Mouse (Mus musculus): Measurements from ENCODE around the gene Thbd.
A peak's percentile ranks its signal among the peaks of the same experiment; 100 is the strongest.

Gene Thbd

DNA sequence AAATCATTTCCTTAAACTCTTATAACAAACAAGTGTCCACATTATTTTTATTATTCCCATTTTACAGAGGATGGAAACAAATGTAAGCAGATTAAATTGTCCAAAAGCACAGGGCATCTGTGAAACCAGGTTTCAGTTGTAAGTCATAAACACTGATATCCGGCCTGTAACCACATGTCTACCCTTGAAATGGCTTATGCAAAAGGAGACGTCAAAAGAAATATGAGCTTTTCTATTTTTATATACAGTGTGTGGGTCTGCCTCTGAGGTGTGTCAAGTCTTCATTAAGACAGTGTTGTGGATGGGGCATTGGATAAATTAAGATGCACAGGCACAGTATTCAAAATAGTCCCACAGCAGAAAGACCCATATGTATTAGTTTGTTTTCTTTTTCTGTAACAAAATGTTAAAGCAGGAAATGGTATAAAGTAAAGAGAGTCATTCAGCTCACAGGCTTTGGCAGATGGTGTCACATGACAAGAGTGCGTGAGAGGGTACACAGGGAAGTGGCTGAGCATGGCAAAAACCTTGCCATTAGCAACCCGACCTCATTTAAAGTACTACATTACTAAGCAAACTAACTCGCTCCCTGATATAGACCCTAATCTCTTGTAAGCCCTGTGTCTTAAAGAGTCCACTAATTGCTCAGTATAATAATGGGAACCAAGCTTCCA, 17.9 kb upstream of the Thbd start:
- DNase-seq (ENCODE audit: low spot score in 2 of 2): no peak

DNA sequence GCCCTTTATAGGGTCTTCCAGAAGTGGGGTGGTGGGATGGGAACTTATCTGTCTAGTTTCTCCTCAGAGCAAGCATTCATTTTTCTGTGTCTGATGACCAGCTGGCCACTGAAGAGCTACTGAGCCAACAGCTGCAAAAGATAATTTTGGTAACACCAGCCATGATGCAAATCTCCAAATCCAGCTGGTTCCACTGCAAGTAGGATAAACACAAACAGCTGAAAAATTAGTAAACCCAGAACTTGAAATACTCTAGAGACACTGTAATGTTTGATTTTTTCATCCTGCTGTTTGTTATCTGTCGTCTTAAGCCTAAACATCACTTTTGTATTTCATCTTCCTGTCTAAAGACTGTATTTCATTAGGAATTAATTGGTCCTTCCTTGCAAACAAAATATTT, 13.7 kb upstream of the Thbd start:
- DNase-seq (ENCODE audit: low spot score in 2 of 2): no peak

DNA sequence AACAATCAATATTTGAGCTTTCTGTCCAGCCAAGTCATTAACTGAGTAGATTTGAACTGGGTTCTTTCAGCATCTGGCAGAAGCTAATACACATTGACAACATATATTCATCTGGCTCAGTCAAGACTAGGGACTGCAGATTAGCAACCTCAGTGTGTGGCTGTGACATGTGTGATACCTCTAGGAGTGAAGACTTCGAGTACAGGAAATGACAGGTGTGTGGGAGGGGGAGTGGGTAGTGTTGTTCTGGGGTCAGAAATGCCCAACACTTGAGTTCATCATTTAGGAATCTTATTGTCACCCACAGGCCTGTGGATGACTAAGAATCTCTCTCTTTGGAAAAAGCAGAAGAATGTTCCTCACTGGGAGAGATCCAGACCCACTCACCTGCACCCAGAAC, 13.1 kb upstream of the Thbd start:
- DNase-seq (ENCODE audit: low spot score in 2 of 2): no peak

DNA sequence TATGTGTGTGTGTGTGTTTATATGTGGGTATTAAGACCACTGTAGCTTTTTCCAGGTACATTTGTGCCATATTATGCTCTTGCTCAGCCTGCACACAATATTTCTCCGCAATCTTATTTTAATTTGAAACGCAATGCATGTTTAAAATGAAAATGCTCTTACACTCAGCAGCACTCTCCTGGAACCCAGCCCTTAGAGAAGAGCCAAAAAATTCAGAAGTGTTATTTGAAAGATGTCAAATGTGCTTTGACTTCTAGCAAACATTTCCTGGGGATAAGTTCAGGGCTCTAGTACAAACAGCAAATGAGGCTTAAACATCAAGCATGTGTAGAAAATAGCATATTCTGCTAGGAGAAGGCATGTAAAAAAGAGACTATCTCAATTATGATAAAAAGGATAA, 11.8 kb upstream of the Thbd start:
- no peak for DNase-seq (ENCODE audit: low spot score in 2 of 2)

DNA sequence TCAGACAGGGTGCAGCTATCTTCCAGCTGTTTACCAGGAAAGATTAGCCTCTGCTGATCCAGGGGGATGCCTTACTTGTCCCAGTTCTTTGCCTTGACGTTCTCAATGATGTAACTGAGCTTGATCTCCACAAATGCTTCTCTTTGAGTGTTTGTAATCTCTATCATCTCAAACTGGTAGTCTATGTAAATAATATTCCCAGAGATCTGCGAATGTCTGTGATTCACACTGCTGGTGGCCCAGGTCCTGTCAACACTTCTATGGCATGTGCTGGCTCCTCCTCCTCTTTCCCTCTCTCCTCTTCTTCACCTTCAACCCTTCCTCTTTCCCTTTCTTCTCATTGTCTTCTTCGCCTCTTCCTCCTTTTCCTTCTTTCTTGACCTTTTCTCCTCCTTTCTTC, 11.2 kb upstream of the Thbd start:
- no peak for DNase-seq (ENCODE audit: low spot score in 2 of 2)

DNA sequence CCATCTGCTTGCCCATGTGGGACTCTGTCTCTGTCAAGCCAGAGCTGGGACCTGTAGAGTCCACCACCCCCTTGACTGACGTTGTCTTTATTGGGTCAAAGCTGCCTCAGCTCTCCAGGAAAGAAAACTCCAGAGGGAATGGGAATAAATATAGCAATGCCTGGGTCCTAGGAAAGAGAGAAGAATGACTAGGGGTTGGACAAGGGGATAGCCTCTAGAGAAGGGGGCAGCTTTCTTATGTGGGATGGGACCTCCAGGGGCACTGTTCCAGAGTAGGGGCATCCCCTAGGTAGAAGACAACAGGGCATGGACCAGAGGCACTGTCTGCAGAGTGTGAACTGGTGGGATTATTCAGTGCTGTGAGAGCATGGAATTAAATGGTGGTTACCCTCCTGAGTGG, 1.8 kb upstream of the Thbd start:
- DNase-seq (ENCODE audit: low spot score in 2 of 2): no peak

DNA sequence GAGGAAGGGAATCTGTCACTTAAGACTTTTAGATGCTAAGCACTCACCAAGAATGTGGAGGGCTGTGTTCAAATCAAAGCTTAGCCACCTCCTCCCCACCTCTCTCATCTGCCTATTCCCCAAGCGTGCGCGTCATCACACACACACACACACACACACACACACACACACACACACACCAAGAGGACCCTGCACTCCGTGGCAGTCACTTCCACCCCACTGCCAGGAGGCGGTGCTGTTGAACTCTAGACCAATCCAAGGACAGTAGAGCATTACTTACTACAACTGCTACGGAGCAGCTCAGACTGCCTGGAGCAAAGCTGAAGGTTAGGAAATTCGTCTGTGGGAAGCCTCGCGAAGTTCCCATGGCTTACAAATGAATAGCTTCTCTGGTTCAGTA, 1.2 kb upstream of the Thbd start:
- DNase-seq (ENCODE audit: low spot score in 2 of 2): peak; percentile 69 to 70

DNA sequence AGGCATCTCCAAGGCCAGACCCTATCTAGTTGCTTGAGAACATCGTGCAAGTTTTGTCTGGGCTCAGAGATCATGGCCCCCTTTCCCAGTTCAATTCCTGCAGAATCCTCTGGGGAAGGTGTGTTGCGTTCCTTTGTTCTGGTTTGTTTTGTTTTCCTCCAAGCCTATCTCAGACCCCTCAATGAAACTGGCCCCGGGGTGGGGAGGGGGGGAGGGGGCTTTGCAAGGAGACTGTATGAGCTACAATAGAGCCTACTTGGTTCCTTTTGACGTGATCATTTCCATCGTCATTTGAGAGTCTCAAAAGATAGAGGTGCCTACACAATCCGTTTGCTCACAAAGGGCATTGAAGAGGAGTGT, 753 bp upstream of the Thbd start:
- DNase-seq (ENCODE audit: low spot score in 2 of 2): no peak

DNA sequence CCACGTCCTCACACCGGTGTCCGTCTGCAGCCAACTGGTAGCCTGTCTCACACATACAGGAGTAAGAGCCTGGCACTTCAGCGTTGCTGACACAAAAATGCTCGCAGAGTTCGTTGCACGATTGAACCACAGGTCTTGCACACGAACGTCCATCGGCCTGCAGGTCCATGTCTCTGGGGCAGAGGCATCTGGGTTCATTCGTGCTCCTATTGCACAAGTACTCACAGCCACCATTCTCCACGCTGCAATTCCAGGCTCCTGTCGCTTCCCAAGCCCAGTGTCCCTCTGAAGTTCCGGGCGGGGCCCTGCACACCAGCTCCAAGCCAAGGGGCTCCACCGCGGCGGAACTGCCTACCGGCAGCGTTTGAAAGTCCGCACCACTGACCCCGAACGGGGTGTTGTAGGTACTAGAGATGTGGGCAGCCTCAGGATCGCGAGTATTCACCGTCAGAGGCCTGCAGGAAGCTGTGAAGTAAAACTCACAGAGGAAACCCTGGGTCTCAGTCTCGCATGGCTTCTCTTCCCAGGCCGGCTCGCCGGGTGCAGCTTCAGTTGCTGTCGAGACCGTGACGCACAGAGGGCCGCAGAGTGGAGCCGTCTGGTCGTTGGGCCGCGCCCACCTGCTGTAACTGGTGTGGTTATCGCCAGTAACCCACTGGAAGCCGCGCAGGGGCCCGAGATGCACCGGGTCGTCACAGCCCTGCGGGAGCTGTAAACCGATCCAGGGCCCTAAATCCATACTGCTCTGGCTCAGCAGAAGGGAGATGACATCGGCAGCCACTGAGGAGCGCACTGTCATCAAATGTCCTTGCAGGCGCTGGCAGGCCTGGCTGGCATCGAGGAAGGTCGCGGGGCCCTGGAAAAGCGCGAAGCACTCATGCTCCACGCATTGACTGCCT, 768 bp downstream of the Thbd start:
- DNase-seq (ENCODE audit: low spot score in 2 of 2): no peak

DNA sequence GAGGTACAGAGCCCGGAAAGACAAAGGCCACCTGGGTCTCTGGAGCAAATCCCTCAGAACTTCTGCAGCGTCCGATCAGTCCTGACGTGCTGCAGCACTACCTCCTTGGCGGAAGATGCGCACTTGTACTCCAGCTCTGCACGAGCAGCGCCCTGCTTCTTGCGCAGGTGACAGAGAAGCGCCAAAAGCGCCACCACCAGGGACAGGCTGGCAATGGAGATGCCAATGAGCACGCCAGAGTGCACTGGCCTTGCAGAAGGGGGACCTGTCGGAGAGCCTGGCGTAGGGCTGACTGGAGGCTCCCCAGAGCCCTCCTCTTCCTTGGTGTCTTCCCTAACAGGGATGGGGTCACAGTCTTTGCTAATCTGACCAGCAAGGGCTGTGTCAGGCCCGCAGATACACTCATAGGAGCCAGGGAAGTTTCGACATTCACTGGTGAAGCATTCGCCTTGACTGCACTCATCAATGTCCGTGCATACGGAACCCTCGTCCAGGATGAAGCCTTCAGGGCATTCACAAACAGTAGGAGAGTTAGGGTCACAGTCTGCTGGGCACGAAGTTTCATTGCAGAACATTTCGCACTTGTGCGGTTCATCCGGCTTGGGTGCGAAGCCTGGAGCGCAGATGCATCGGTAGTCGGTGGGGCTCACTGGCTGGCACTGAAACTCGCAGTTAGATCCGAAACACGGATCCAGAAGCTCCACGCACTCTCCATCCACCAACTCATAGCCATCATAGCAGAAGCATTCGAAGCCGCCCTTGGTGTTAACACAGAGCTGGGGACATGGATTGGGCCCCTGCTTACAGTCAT, 1.6 kb downstream of the Thbd start:
- peak in 1 of 2 experiments; percentile 19 for DNase-seq (ENCODE audit: low spot score in 2 of 2)

DNA sequence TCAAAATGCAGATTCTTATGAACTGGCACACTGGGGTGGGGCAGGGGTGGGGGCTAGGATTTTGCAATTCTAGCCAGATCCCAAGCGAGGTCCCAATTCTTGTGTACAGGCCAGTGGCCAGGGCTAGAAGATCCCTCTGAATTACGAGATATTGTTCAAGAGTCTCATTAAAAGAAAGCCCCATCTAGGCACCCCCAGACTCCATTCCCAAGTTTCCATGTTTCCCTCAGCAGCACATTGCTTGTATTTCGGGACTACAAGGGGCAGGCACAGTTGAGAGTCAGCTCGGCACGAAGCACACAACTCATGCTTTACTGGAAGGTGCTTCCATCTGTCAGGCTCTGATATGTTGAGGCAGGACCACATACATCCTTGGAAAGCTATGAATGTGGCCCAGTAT, 3.1 kb downstream of the Thbd start:
- no peak for DNase-seq (ENCODE audit: low spot score in 2 of 2)

DNA sequence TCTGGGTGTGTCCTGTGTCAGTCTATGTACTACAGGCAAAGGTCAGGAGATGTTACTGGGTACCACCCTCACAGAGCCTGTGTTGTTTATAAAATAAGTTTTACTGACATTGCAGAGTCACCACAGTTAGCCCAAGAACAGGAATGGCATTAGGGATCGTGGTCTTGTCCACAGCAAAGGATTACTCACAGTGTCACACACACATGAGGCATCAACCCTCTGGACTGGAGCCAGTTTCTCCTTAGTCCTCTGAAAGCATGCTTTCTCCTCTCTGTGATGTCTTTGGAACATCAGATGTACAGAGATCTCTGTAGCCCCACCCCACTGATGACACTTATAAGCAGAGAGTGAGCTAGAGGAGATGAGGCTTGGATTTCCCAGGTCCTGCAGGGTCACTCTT, 5.8 kb downstream of the Thbd start:
- DNase-seq (ENCODE audit: low spot score in 2 of 2): no peak

DNA sequence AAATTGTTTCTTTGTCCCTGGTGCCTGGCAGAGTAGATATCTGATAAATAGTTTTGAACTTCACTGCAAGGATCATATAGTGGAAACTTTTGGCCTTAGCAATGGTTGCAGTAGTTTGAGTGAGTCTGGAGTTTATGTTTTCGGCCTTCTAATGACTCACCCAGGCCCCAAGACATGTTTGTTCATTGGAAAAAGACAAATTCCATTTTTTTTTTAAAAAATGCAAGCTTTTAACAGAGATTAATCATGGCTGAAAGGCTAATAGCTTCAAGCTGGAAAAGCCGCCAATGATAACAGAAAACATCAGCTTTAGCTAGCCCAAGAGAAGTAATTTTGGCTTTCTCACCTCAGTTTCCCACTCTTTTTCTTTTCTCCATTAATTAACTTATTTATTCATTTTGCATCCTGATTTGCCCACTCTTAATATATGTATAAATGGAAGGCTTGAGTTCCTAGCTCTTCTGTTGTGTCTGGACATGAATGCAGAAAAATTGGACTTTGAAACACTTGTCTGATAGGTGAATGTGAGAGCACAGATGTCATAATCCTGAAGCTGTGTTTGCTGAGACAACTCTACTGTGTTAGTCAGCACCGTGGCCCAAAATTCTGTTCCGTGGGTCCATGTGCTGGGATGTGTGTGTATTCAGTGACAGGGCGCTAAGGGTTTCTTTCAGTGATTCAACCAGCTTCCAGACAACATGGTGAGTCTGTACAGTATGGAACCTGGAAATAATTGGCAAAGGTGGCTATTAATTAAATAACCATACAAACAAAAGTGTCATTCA, 8.9 kb downstream of the Thbd start:
- no peak for DNase-seq (ENCODE audit: low spot score in 2 of 2)

DNA sequence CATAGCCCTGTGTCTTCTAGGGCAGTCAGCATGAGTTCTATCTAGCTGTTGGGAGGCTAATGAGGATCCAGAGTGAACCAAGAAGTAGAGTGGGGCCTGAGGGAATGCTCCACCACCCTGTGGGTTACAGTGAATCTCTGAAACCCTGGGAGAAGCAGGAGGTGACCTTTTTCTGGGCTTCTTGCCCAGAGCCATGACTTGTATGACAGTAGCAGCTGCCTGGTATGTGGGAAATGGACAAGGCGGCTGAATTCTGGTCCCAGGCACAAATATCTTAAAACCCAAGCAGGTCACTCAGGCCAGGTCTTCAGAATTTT, 10.2 kb downstream of the Thbd start:
- DNase-seq (ENCODE audit: low spot score in 2 of 2): no peak

DNA sequence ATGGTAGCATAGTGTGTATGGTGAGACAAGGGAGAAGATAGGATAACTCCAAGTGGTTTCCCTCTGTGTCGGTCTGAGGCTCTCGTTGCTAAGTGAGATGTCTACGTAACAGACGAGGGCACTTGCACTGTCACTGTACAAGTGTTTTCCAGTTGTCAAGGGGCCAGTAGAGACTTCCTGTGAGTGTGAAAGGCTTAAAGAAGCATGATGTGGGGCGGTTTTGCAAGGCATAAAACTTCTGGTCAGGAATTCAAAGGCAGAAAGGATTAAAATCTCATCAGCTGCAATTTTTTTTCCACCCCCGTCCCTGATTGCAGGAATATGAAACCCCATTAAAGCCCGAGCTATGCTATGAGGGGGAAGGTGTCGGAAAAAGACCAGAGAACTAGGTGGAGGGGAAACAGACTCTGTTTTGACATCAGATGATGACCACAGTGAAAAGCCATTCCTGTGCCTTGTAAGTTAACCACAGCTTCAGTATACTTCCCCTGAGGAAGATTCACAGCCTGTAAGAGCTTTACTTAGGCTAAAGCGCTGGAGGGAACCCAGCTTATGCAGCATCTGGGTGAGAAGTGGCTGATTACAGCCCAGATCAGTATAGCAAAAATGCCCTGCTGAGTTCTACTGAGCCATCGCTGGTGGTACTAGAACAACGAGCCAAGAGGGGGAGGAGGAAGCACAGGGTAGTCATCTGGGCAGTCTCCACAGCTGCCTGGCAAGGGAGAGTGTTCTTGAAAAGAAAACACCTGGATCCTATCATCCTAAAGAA, 10.8 kb downstream of the Thbd start:
- DNase-seq (ENCODE audit: low spot score in 2 of 2): no peak

DNA sequence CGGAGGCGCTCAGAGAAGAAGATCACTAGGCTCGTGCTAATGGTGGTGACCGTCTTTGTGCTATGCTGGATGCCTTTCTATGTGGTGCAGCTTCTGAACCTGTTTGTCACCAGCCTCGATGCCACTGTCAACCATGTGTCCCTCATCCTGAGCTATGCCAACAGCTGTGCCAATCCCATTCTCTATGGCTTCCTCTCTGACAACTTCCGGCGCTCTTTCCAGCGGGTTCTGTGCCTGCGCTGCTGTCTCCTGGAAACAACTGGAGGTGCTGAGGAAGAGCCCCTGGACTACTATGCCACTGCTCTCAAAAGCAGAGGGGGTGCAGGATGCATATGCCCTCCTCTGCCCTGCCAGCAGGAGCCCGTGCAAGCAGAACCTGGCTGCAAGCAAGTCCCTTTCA, 11.8 kb downstream of the Thbd start:
- DNase-seq (ENCODE audit: low spot score in 2 of 2): no peak

DNA sequence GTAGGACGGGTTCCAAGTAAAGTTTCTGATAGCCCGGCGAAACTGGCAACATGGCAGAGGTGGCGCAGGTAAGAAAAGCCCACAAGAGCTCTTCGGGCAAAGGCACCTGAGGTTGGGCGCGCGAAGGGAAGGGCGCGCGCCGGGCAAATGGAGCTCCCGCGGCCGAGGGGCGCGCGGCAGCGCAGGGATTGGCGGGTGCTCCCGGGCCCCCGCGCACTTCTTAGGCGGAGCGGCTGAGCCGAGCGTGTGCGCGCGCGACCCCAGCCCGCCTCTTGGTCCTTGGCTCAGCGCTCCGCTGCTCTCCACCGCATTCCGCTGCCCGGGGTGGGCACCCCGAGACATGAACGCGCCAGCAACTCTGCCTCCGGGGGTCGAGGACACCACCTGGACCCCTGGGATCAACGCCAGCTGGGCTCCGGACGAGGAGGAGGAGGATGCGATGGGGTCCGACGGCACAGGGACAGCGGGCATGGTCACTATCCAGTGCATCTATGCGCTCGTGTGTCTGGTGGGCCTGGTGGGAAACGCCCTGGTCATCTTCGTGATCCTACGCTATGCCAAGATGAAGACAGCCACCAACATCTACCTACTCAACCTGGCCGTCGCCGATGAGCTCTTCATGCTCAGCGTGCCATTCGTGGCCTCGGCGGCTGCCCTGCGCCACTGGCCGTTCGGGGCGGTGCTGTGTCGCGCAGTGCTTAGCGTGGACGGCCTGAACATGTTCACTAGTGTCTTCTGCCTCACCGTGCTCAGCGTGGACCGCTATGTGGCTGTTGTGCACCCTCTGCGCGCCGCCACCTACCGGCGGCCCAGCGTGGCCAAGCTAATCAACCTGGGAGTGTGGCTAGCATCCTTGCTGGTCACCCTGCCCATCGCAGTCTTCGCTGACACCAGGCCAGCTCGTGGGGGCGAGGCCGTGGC, 12.6 kb downstream of the Thbd start, which contains the start of gene Sstr4:
Gene Sstr4 (plus strand): TSS at position 214 of the 921 bp plus-strand sequence.
- DNase-seq (ENCODE audit: low spot score in 2 of 2): peak in 1 of 2 experiments; percentile 67

DNA sequence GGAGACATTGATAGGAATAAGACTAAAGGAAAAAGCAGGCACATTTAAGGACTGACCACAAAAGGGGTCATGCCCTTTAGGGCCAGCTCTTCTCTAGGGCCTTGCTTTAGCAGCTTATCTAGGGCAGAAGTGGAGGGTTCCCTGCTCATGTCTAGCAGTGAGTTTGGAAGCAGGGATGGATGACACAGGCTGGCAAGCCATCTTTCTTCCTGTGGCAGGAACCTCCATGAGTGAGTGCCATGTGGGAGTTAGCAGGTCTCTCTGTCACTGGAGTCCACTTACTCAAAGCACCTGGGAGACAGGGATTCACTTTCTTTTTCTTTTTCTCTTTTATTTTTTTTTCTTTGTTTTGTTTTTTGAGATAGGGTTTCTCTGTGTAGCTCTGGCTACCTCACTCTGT, 14.1 kb downstream of the Thbd start:
- no peak for DNase-seq (ENCODE audit: low spot score in 2 of 2)

DNA sequence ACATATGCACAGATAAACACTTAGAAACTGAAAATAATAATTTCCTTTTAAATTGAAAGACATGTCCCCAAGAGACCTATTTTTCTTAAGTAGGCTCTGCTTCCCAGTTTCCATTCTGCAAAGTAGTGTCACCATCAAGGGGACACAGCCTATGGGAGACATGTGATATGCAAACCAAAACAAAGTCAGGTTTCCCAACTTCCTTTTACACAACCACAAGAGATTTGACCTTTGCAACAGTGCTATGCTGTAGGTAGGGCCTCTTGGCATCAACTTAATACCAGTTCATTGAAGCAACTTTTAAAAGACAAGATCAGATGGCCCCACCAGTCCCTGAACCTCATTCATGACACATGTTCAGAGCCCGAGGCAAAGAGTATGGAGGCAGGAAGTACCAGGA, 14.8 kb downstream of the Thbd start:
- DNase-seq (ENCODE audit: low spot score in 2 of 2): no peak
